Mouse (Mus musculus) embryonic facial prominence, embryonic 14.5 days (tissue): ENCODE measurements around the gene Rasa4. TPM values are rescaled to one million over a fixed set of nuclear protein-coding genes. Genes with fewer than 3 reads are reported as not detected.
"Not testable (repeated sequence)": the region's sequence is repeated elsewhere in the genome, so short reads cannot be mapped to it uniquely, and the experiment has no call there.

Source experiments
- ATAC-seq: fragments of 200-750 bp; cut with Nextera tagmentation; 2 replicates; pipeline ENCODE4 v1.8.0; 2017; ENCODE audit warnings: low read depth, moderate number of reproducible peaks, moderate TSS enrichment
- DNase-seq: peaks from one replicate; pipeline ENCODE4 v3.0.0-alpha.2; 2015; ENCODE audit warnings: low spot score
- H3K27ac ChIP-seq: fragments of 300-500 bp; sonication (generic); replicated peaks from 2 replicates; pipeline ENCODE4 v1.5.1; 2014; ENCODE audit warnings: low read depth, mild to moderate bottlenecking, low read length, moderate library complexity
- H3K27me3 ChIP-seq: fragments of 300-500 bp; sonication (generic); replicated peaks from 2 replicates; pipeline ENCODE4 v1.6.1; 2014; ENCODE audit warnings: low read length; ENCODE audit not compliant: control insufficient read depth, insufficient read depth
- H3K36me3 ChIP-seq: fragments of 300-500 bp; sonication (generic); 2 replicates; pipeline ENCODE4 v1.6.1; 2014; ENCODE audit warnings: low read length, mixed read lengths; ENCODE audit not compliant: control insufficient read depth, insufficient read depth
- H3K4me1 ChIP-seq: fragments of 300-500 bp; sonication (generic); 2 replicates; pipeline ENCODE4 v1.6.1; 2014; ENCODE audit warnings: antibody characterized with exemption, low read length; ENCODE audit not compliant: control insufficient read depth, insufficient read depth
- H3K4me2 ChIP-seq: fragments of 300-500 bp; sonication (generic); 2 replicates; pipeline ENCODE4 v1.6.1; 2014; ENCODE audit warnings: low read depth, mild to moderate bottlenecking, low read length, moderate library complexity, mixed read lengths
- H3K4me3 ChIP-seq: fragments of 300-500 bp; sonication (generic); 2 replicates; pipeline ENCODE4 v1.5.1; 2014; ENCODE audit warnings: low read depth, mild to moderate bottlenecking, low read length
- H3K9ac ChIP-seq: fragments of 300-500 bp; sonication (generic); 2 replicates; pipeline ENCODE4 v1.6.1; 2014; ENCODE audit warnings: low read depth, mild to moderate bottlenecking, low read length, moderate library complexity, mixed read lengths
- H3K9me3 ChIP-seq: fragments of 300-500 bp; sonication (generic); 2 replicates; pipeline ENCODE4 v1.6.1; 2016; ENCODE audit warnings: low read length; ENCODE audit not compliant: control insufficient read depth
- WGBS: fragments of 180-500 bp; shearing (Covaris S2); extraction: QIAGEN DNeasy Blood & Tissue Kit; methylation state at CpG from one replicate; pipeline ENCODE4 v1.1.7; 2014; 5-methylcytosine and 5-hydroxymethylcytosine counted together
- polyA plus RNA-seq: library from polyadenylated mRNA; unstranded; fragments of >200 nt; fragmentation: Nextera tagmentation; extraction: Ambion mirVana; gene quantifications from 2 replicates; pipeline ENCODE4 v1.2.1, GENCODE M21; 2014

The Rasa4 gene
- polyA plus RNA-seq, 1 experiment from 2014 or later, result 11.4 TPM

GRCm38 (mm10) chr5:136140057-136140482 is 56.4 kb downstream of the Rasa4 start:
- H3K27me3 ChIP-seq, result no peaks in the 10 kb centered on the region
- H3K4me2 ChIP-seq, result no peak overlapping the region
- H3K9ac ChIP-seq, result no peak overlapping the region
- ATAC-seq (no peak), DNase-seq (no peak)
- H3K36me3 ChIP-seq, result peaks cover 34% of the 10 kb centered on the region
- no peak overlapping the region for H3K27ac ChIP-seq
- WGBS, result 90% methylated on average over 10 of the region's 10 CpGs
- no peak overlapping the region for H3K4me3 ChIP-seq
- peaks cover 7% of the 10 kb centered on the region for H3K4me1 ChIP-seq
- 0 out of 2 replicates have a peak, but pooled peaks cover 3% of the 10 kb centered on the region for H3K9me3 ChIP-seq

GRCm38 (mm10) chr5:136142746-136143145 is 59.0 kb downstream of the Rasa4 start:
- no peak overlapping the region for H3K4me2 ChIP-seq
- no peak for DNase-seq
- WGBS, result 87% methylated on average over 5 of the region's 5 CpGs
- H3K9me3 ChIP-seq, result 0 out of 2 replicates have a peak, but pooled peaks cover 3% of the 10 kb centered on the region
- H3K9ac ChIP-seq, result no peak overlapping the region
- H3K4me3 ChIP-seq, result no peak overlapping the region
- no peaks in the 10 kb centered on the region; the same call in 1 of the 2 replicates for H3K4me1 ChIP-seq
- H3K36me3 ChIP-seq, result peaks cover 34% of the 10 kb centered on the region
- no peak for ATAC-seq
- no peaks in the 10 kb centered on the region for H3K27me3 ChIP-seq
- H3K27ac ChIP-seq, result no peak overlapping the region

GRCm38 (mm10) chr5:136143161-136143755 is 59.5 kb downstream of the Rasa4 start:
- no peak overlapping the region for H3K4me3 ChIP-seq
- no peak for DNase-seq
- H3K4me2 ChIP-seq, result no peak overlapping the region
- H3K9me3 ChIP-seq, result 0 out of 2 replicates have a peak, but pooled peaks cover 3% of the 10 kb centered on the region
- no peak overlapping the region for H3K9ac ChIP-seq
- WGBS, result 91% methylated on average over 6 of the region's 6 CpGs
- peaks cover 34% of the 10 kb centered on the region for H3K36me3 ChIP-seq
- no peaks in the 10 kb centered on the region; the same call in 1 of the 2 replicates for H3K4me1 ChIP-seq
- H3K27me3 ChIP-seq, result no peaks in the 10 kb centered on the region
- H3K27ac ChIP-seq, result no peak overlapping the region
- ATAC-seq, result no peak

- Histone ChIP-seq H3K9me3 (0 out of 2 replicates have a peak, but pooled peaks cover 3% of the 10 kb centered on the region), H3K9ac (no peak overlapping the region), H3K4me2 (no peak overlapping the region), H3K4me3 (no peak overlapping the region), H3K27me3 (no peaks in the 10 kb centered on the region), H3K27ac (no peak overlapping the region), H3K36me3 (peaks cover 23% of the 10 kb centered on the region), H3K4me1 (no peaks in the 10 kb centered on the region; the same call in 1 of the 2 replicates)
- DNase-seq, result no peak
- ATAC-seq, result no peak
- WGBS, result 64% methylated on average over 12 of the region's 12 CpGs
These were observed 61.1 kb downstream of the Rasa4 start for GRCm38 (mm10) chr5:136144606-136145430.

- Histone ChIP-seq H3K4me3 (no peak overlapping the region), H3K9me3 (0 out of 2 replicates have a peak, but pooled peaks cover 3% of the 10 kb centered on the region), H3K27ac (no peak overlapping the region), H3K4me1 (no peaks in the 10 kb centered on the region; the same call in 1 of the 2 replicates), H3K9ac (no peak overlapping the region), H3K27me3 (no peaks in the 10 kb centered on the region), H3K4me2 (no peak overlapping the region), H3K36me3 (peaks cover 4% of the 10 kb centered on the region; the same call in 1 of the 2 replicates)
- DNase-seq (no peak), ATAC-seq (no peak)
- 80% methylated on average over 1 of the region's 1 CpGs for WGBS
These were observed 63.2 kb downstream of the Rasa4 start for GRCm38 (mm10) chr5:136146936-136147335.

- Histone ChIP-seq H3K4me3 (no peak overlapping the region), H3K9ac (no peak overlapping the region), H3K27me3 (no peaks in the 10 kb centered on the region), H3K36me3 (no peaks in the 10 kb centered on the region), H3K4me2 (no peak overlapping the region), H3K9me3 (0 out of 2 replicates have a peak, but pooled peaks cover 3% of the 10 kb centered on the region), H3K27ac (no peak overlapping the region), H3K4me1 (no peaks in the 10 kb centered on the region; the same call in 1 of the 2 replicates)
- DNase-seq (no peak), ATAC-seq (no peak)
- WGBS, result 67% methylated on average over 8 of the region's 8 CpGs
These were observed 64.0 kb downstream of the Rasa4 start for GRCm38 (mm10) chr5:136147704-136148103.

GRCm38 (mm10) chr5:136149134-136149576 is 65.4 kb downstream of the Rasa4 start:
- not testable (repeated sequence) for H3K4me1 ChIP-seq, H3K9ac ChIP-seq, H3K9me3 ChIP-seq, ATAC-seq, H3K36me3 ChIP-seq, H3K27me3 ChIP-seq, H3K27ac ChIP-seq, DNase-seq, H3K4me2 ChIP-seq, H3K4me3 ChIP-seq
- 65% methylated on average over 5 of the region's 5 CpGs for WGBS

GRCm38 (mm10) chr5:136152365-136152764 is 68.6 kb downstream of the Rasa4 start:
- Histone ChIP-seq H3K27me3 (no peaks in the 10 kb centered on the region), H3K4me1 (no peaks in the 10 kb centered on the region; the same call in 1 of the 2 replicates), H3K27ac (no peak overlapping the region), H3K4me3 (no peak overlapping the region), H3K9ac (no peak overlapping the region), H3K4me2 (no peak overlapping the region), H3K9me3 (no peaks in the 10 kb centered on the region), H3K36me3 (no peaks in the 10 kb centered on the region)
- no peak for ATAC-seq
- peak; percentile 32 for DNase-seq
- 71% methylated on average over 8 of the region's 8 CpGs for WGBS
